Mouse (Mus musculus) cerebellum, adult 2 months (tissue): ENCODE measurements around the gene Agpat1. TPM values are rescaled to one million over a fixed set of nuclear protein-coding genes. Genes with fewer than 3 reads are reported as not detected.

Experiments
- DNase-seq, 2 experiments: peaks; one replicate each; pipeline ENCODE4 v3.0.0; 2021
- H3K27ac ChIP-seq: fragments of 200-500 bp; 2 replicates; pipeline ENCODE4 v1.5.1; 2012; ENCODE audit warnings: low read length, control low read depth, inconsistent platforms; ENCODE audit not compliant: insufficient read depth
- H3K27me3 ChIP-seq: fragments of 200-500 bp; 2 replicates; pipeline ENCODE4 v1.6.1; 2012; ENCODE audit warnings: inconsistent platforms, mild to moderate bottlenecking, low read length, moderate library complexity; ENCODE audit not compliant: control insufficient read depth, insufficient read depth
- H3K4me1 ChIP-seq: fragments of 200-500 bp; 2 replicates; pipeline ENCODE4 v1.6.1; 2011; ENCODE audit warnings: low read length; ENCODE audit not compliant: control insufficient read depth, insufficient read depth
- H3K4me3 ChIP-seq: fragments of 200-500 bp; replicated peaks from 2 replicates; pipeline ENCODE3; 2011; ENCODE audit warnings: mild to moderate bottlenecking, low read depth, low read length, control low read depth; ENCODE audit not compliant: insufficient read depth
- CTCF ChIP-seq: fragments of 200-500 bp; IDR thresholded peaks from 2 replicates; pipeline ENCODE4 v1.5.1; 2011; ENCODE audit warnings: low read depth, mild to moderate bottlenecking, control low read depth, low read length, moderate library complexity, borderline replicate concordance; ENCODE audit not compliant: insufficient read depth
- POLR2A ChIP-seq: fragments of 200-500 bp; IDR thresholded peaks from 2 replicates; pipeline ENCODE4 v1.6.1; 2011; ENCODE audit warnings: low read length, control low read depth, borderline replicate concordance; ENCODE audit not compliant: insufficient read depth
- WGBS: fragments of 180-500 bp; shearing (Covaris S2); methylation state at CpG from one replicate; pipeline ENCODE4 v1.1.7; 2018; 5-methylcytosine and 5-hydroxymethylcytosine counted together
- polyA plus RNA-seq: library from polyadenylated mRNA; depleted of rRNA; stranded (reverse); fragments of >200 nt; gene quantifications from 2 replicates; pipeline ENCODE4 v1.2.3, GENCODE M21; 2012

Agpat1 gene
- polyA plus RNA-seq, 1 experiment: 172 TPM

DNA sequence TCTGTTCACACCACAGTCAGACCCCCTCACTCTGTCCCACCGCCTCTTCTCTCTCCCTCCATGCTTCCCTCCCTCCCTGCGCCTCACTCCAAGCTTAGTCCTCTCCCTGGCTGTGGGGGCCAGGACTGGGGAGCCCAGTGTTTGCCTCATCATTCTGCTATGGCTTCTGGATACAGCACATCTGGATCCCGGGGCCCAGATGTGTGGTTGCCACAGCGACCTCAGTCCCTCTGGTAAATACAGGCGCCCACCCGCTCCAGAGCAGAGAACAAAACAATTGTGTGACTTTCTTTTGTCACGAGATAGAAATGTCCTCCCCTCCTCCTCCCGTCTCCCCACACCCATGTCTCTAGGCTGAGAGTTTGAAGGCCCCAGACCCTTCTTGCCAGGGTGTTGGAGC lies 52.6 kb downstream of the Agpat1 start:
- 27% methylated on average over 8 of the region's 8 CpGs for WGBS
- Histone ChIP-seq H3K4me1 (peaks cover 6% of the 10 kb centered on the region; the same call in 1 of the 2 replicates), H3K27me3 (no peaks in the 10 kb centered on the region; the same call in 1 of the 2 replicates), H3K4me3 (no peak overlapping the region), H3K27ac (no peak overlapping the region)
- TF ChIP-seq POLR2A (no peak), CTCF (no peak)
- DNase-seq: no peak

DNA sequence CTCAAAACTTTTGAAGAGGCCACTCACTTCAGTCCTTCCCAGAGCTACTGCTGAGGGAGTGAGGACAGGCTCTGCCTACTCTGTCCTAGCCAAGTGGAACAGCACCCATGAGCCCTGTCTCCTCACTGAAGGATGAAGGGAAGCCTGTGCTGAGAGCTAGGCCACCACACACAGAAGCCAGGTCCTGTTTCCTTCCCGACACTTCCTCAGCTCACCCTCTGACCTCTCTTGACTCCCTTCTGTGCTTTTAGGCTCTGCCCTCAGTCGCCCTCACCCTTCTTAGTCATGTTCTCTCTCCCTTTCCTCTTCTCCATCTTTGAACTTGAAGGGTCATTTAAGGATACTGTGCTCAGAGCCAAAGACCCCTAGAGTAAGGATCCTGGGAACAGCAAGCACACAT lies 53.2 kb downstream of the Agpat1 start:
- Histone ChIP-seq H3K4me1 (peaks cover 6% of the 10 kb centered on the region; the same call in 1 of the 2 replicates), H3K4me3 (no peak overlapping the region), H3K27me3 (no peaks in the 10 kb centered on the region; the same call in 1 of the 2 replicates), H3K27ac (no peak overlapping the region)
- DNase-seq: no peak
- WGBS: 47% methylated on average over 2 of the region's 2 CpGs
- TF ChIP-seq POLR2A (no peak), CTCF (no peak)

DNA sequence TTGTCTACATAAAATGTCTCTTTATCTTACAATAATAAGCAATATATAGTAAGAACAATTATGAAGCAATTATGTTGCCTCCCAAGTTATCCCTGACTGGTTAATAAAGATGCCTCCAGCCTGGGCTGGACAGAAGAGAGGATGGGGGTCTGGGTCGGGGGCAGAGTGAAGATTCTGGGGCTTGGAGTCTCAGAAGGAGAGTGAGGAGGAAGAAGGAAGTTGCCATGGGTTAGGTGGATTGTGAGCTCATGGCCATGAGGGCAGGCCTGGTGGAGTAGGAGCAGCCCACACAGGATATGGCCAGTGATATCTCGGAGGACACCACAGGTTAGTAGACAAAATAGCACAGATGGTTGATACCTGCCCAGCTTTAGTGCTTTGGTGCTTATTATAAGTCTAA lies 54.1 kb downstream of the Agpat1 start:
- 71% methylated on average over 2 of the region's 2 CpGs for WGBS
- no peak overlapping the region for H3K27ac ChIP-seq
- no peak for TF ChIP-seq POLR2A
- TF ChIP-seq CTCF: no peak
- H3K4me1 ChIP-seq: peaks cover 6% of the 10 kb centered on the region; the same call in 1 of the 2 replicates
- no peaks in the 10 kb centered on the region; the same call in 1 of the 2 replicates for H3K27me3 ChIP-seq
- H3K4me3 ChIP-seq: no peak overlapping the region
- DNase-seq: no peak

DNA sequence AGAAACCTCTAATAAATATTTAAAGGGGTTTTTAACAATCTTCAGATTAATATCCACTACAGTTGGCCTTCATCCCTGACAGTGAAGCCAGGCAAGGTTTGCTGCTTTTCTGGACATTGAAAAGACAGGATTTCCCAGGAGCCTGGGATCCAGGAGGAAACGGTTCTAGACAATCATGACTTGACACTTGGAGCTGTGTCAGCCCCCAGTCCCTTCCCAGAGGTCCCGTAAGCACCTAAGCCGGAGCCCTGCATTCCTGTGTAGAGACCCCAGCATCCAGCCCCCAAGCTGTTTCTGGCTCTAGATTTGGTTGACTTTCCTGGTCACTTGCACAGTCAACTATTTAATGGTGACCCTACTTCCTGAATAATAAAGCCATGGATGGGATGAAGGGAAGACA lies 54.5 kb downstream of the Agpat1 start:
- no peak overlapping the region for H3K27ac ChIP-seq
- 58% methylated on average over 3 of the region's 3 CpGs for WGBS
- no peak for DNase-seq
- peaks cover 6% of the 10 kb centered on the region; the same call in 1 of the 2 replicates for H3K4me1 ChIP-seq
- no peaks in the 10 kb centered on the region; the same call in 1 of the 2 replicates for H3K27me3 ChIP-seq
- H3K4me3 ChIP-seq: no peak overlapping the region
- TF ChIP-seq CTCF (no peak), POLR2A (no peak)

DNA sequence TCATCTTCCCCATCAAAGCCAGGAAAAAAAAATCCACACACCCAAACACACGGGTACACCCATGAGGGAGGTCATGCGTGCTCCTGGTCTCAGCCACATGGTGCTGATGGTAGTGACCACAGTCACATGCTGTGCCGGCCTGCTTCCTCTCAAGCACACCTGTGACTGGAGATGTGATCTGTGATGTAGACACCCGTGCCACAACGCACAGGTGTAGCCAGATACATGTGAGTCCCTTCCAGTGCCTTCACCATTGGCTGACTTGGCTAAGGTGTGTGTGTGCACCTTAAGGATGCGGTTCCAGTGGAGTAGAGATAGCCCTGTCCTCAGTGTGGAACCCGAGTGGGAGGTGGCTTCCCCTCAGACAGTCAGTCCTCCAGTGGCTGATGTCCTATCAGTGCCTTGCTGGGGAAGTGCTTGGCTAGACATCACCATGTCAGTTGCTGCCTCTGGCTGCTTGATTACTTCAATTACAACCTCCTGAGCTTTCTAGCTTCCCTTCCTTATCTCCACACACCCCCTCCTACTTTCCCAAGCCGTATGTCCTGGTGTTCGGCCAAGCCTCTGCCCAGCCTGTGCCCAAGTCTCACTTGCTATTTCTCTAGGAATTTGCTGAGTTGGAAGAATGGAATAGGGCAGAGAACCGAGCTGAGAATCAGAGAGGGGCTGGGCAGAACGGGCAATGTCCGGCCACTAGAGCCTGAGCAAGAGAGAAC lies 55.3 kb downstream of the Agpat1 start:
- H3K27me3 ChIP-seq: no peaks in the 10 kb centered on the region; the same call in 1 of the 2 replicates
- TF ChIP-seq POLR2A (no peak), CTCF (no peak)
- no peak overlapping the region for H3K4me3 ChIP-seq
- no peak overlapping the region for H3K27ac ChIP-seq
- no peak for DNase-seq
- peaks cover 6% of the 10 kb centered on the region; the same call in 1 of the 2 replicates for H3K4me1 ChIP-seq
- 56% methylated on average over 12 of the region's 12 CpGs for WGBS

DNA sequence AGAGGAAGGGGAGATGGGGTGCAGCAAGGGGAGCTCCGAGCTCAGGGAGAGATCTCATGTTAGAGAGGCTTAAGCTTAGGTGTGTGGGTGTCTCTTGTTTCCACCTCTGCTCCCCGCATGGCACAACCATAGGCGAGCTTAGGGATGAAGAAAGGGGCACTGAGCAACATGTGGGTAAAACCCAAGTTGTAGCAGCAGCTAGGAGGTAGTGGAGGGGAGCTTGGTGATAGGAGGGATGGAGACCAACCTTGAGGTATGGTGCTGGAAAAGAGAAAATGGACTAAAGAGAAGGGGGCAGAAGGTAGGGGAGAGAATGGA lies 55.8 kb downstream of the Agpat1 start:
- WGBS: 65% methylated on average over 3 of the region's 3 CpGs
- no peak for DNase-seq
- H3K27ac ChIP-seq: no peak overlapping the region

DNA sequence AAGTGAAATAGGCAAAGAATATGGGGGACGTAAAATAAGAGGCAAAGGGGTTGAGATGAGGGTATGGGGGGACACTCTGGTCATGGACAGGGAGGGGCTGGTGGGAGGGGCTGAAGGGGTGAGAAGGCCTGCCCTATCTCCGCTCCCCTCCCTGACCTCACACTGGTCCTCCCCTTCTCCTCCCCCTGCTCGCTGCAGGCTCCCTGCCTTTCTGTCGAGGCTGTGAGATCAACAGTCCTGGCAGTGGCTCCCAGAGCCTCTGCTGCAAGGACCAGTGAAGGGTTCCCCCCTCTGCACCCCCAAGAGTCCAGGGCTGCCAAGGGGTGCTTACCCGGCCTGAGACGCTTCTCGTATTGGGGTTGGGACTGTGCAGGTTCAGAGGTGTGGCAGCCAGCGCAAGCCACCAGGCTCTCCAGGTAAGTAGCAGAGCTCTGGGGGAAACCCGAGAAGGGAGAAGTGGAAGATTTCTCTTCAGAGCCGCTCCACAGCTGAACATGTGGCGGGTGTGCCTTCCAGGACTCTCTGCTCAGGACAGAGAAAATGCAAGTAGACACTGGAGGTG lies 56.3 kb downstream of the Agpat1 start:
- WGBS: 38% methylated on average over 11 of the region's 11 CpGs
- Histone ChIP-seq H3K27me3 (no peaks in the 10 kb centered on the region; the same call in 1 of the 2 replicates), H3K4me3 (no peak overlapping the region), H3K27ac (no peak overlapping the region), H3K4me1 (peaks cover 3% of the 10 kb centered on the region; the same call in 1 of the 2 replicates)
- TF ChIP-seq POLR2A (no peak), CTCF (no peak)
- no peak for DNase-seq

More for the DNA sequence above, 55.8 kb downstream of the Agpat1 start:
- no peak overlapping the region for H3K4me3 ChIP-seq
- TF ChIP-seq POLR2A: no peak
- TF ChIP-seq CTCF: no peak
- peaks cover 5% of the 10 kb centered on the region; the same call in 1 of the 2 replicates for H3K4me1 ChIP-seq
- no peaks in the 10 kb centered on the region; the same call in 1 of the 2 replicates for H3K27me3 ChIP-seq
